Mouse (Mus musculus): ENCODE measurements around the gene Ncoa3. TPM values are rescaled to one million over a fixed set of nuclear protein-coding genes. Genes with fewer than 3 reads are reported as not detected.

Gene Ncoa3
- 162 TPM for total RNA-seq (2023)

GRCm38 (mm10) chr2:165992270-165993172 is at the start of gene Ncoa3:
Ncoa3 (plus strand) TSS chr2:165992636.

Other genes starting within 250 kb of the Ncoa3 start
- 141 TPM for gene Zmynd8, start 93.6 kb upstream of the Ncoa3 start, total RNA-seq (2023)
- 3.8 TPM for gene Sulf2, start 163.0 kb downstream of the Ncoa3 start, total RNA-seq (2023)